In the genomic region with DNA sequence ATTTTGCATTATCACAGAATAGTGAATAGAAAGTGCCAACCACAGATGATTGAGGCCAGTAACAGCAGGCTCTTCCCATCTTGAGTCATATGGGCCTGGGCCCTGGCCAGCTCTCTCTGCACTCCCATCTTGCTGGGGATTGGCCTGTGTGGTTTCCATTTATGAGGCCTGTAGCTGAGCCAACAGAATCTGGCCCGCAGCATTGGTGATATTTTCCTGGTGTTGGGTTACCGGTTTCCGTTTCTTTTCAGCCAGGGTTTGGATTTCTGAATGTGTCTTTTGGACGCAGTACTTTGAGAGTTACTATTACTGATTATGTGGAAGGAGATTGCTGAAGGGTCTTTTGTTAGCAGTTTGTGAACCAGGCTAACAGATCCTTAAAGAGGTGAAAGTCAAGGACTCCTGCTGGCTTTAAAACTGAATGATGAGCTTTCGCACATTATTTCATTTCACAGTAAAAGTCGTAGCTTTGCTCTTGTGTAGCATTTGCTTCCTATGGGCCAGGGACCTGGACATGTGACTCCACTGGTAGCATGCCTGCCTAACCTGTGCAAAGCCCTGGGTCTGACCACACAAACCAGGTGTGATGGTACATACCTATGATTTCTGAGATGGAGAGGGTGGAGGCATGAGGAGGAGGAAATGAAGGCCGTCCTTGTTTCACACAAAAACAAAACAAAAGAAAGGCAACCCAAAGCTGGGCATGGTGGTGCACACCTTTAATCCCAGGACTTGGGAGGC, we compare ENCODE assay signal across 8 mouse cellular contexts. TPM values are rescaled to one million over a fixed set of nuclear protein-coding genes. Genes with fewer than 3 reads are reported as not detected.
DNase-seq lines count a peak whose midpoint lies in the region; ATAC-seq and TF ChIP-seq lines count a peak whose summit lies in the region.

No protein-coding gene starts in this region.

- H3K9ac ChIP-seq in midbrain, postnatal 0 days (replicated peaks; ENCODE audit: low read length, poor library complexity, severe bottlenecking), result no peak overlapping the region
- no peak overlapping the region for H3K9ac ChIP-seq in midbrain, embryonic 13.5 days (replicated peaks)
- no peak overlapping the region for H3K9ac ChIP-seq in stomach, embryonic 16.5 days (ENCODE audit: low read length)

- H3K27me3 ChIP-seq in midbrain, postnatal 0 days (ENCODE audit: insufficient read depth, low read length), result peaks cover 9% of the 10 kb centered on the region; the same call in 1 of the 2 replicates
- H3K27me3 ChIP-seq in midbrain, embryonic 13.5 days, result peaks cover 25% of the 10 kb centered on the region
- no peaks in the 10 kb centered on the region for H3K27me3 ChIP-seq in stomach, embryonic 16.5 days (ENCODE audit: control insufficient read depth, insufficient read depth, low read length)

- H3K4me3 ChIP-seq in midbrain, postnatal 0 days (ENCODE audit: low read depth, low read length), result no peak overlapping the region
- H3K4me3 ChIP-seq in midbrain, embryonic 13.5 days (replicated peaks), result no peak overlapping the region
- no peak overlapping the region for H3K4me3 ChIP-seq in stomach, embryonic 16.5 days (replicated peaks; ENCODE audit: low read length)

- no peak overlapping the region for H3K4me2 ChIP-seq in midbrain, postnatal 0 days (ENCODE audit: low read depth, low read length, poor library complexity, severe bottlenecking)
- H3K4me2 ChIP-seq in midbrain, embryonic 13.5 days (replicated peaks), result no peak overlapping the region
- H3K4me2 ChIP-seq in stomach, embryonic 16.5 days (ENCODE audit: low read depth, low read length), result peak overlapping the region; percentile 25; the same call in 1 of the 2 replicates

- peak; percentile 79 for DNase-seq in midbrain, postnatal 0 days (ENCODE audit: low spot score)
- DNase-seq in cerebellum, adult 11 months, result peak; percentile 77
- peak; percentile 59 to 87 for DNase-seq in gastrocnemius, postnatal 4 days (ENCODE audit: low spot score in 2 of 2)
- peak; percentile 42 to 71 for DNase-seq in layer of hippocampus, adult 8-10 months (ENCODE audit: low spot score in 2 of 2)
- no peak for DNase-seq in retina, embryonic 14.5 days (ENCODE audit: low spot score)
- no peak for DNase-seq in embryo, embryonic 10 days (ENCODE audit: low spot score)

- no peaks in the 10 kb centered on the region for H3K36me3 ChIP-seq in midbrain, postnatal 0 days (ENCODE audit: insufficient read depth, low read length)
- H3K36me3 ChIP-seq in midbrain, embryonic 13.5 days, result no peaks in the 10 kb centered on the region
- H3K36me3 ChIP-seq in stomach, embryonic 16.5 days (ENCODE audit: control insufficient read depth, insufficient read depth, low read length), result no peaks in the 10 kb centered on the region

- WGBS in midbrain, postnatal 0 days, result 76% methylated on average over 7 of the region's 7 CpGs
- 83% methylated on average over 7 of the region's 7 CpGs for WGBS in midbrain, embryonic 13.5 days
- WGBS in stomach, embryonic 16.5 days, result 56% methylated on average over 7 of the region's 7 CpGs

- H3K9me3 ChIP-seq in midbrain, postnatal 0 days (ENCODE audit: low read length), result no peaks in the 10 kb centered on the region
- H3K9me3 ChIP-seq in midbrain, embryonic 13.5 days, result no peaks in the 10 kb centered on the region
- no peaks in the 10 kb centered on the region for H3K9me3 ChIP-seq in stomach, embryonic 16.5 days (replicated peaks; ENCODE audit: control insufficient read depth, low read length)

- no peak overlapping the region for H3K27ac ChIP-seq in midbrain, postnatal 0 days (ENCODE audit: low read depth, low read length)
- H3K27ac ChIP-seq in midbrain, embryonic 13.5 days, result no peak overlapping the region
- H3K27ac ChIP-seq in stomach, embryonic 16.5 days (ENCODE audit: low read length), result no peak overlapping the region

- TF ChIP-seq CTCF in midbrain, postnatal 0 days (IDR thresholded peaks at IDR 0.05), result no peak

- no peak for ATAC-seq in midbrain, postnatal 0 days (ENCODE audit: low FRiP score)
- no peak for ATAC-seq in midbrain, embryonic 13.5 days
- ATAC-seq in stomach, embryonic 16.5 days (ENCODE audit: insufficient read depth, low FRiP score), result peak; percentile 50; the same call in 1 of the 2 replicates

- no peaks in the 10 kb centered on the region for H3K4me1 ChIP-seq in midbrain, postnatal 0 days (ENCODE audit: insufficient read depth, low read length)
- peaks cover 8% of the 10 kb centered on the region for H3K4me1 ChIP-seq in midbrain, embryonic 13.5 days (replicated peaks)
- H3K4me1 ChIP-seq in stomach, embryonic 16.5 days (ENCODE audit: control insufficient read depth, insufficient read depth, low read length), result peaks cover 9% of the 10 kb centered on the region; the same call in 1 of the 2 replicates

RNA-seq across cellular contexts. Expression of gene Tiam2, which starts 5.5 kb away (rescaled TPM):
- total RNA-seq in midbrain, postnatal 0 days (2014; rRNA removed), result 5.2 and 6.9 TPM in 2 replicates
- 1.7 TPM in 2 replicates for polyA plus RNA-seq in midbrain, postnatal 0 days (2015; fragmentation: Nextera tagmentation; extraction: Ambion mirVana)
- 1.9 and 4.9 TPM in 2 replicates for polyA plus RNA-seq in midbrain, embryonic 13.5 days (2015; fragmentation: Nextera tagmentation; extraction: Ambion mirVana)
- 1 to 10 TPM; 8.4 to 9.7 TPM for total RNA-seq in gastrocnemius, postnatal 4 days (2021)
- total RNA-seq in layer of hippocampus, adult 8-10 months (2022), result 10 to 100 TPM; 29.3 to 36.2 (median 33.9) TPM
- polyA plus RNA-seq in stomach, embryonic 16.5 days (2015; fragmentation: Nextera tagmentation; extraction: Ambion mirVana), result 4.7 and 5.0 TPM in 2 replicates

Comparison
In these comparisons a context has a peak if more than half of its experiments do, and no peak if none do; other contexts are left out.
1. DNase-seq: peak in midbrain, postnatal 0 days (single experiment), cerebellum, adult 11 months (single experiment), gastrocnemius, postnatal 4 days (2 of 2) and layer of hippocampus, adult 8-10 months (2 of 2); none in retina, embryonic 14.5 days (single experiment) and embryo, embryonic 10 days (single experiment).